Mouse (Mus musculus): ENCODE measurements around the gene Ppp1r3c.

- TF ChIP-seq CTCF (IDR thresholded peaks at IDR 0.05; ENCODE audit: low read depth) (no peak), EP300 (IDR thresholded peaks at IDR 0.05; ENCODE audit: low read depth) (no peak)
These were observed 11.5 kb downstream of the Ppp1r3c start for GRCm38 (mm10) chr19:36724970-36725369.

Measured in heart, postnatal 0 days (tissue).